Mouse (Mus musculus): Measurements from ENCODE around the gene Efcab11.

Gene Efcab11

DNA sequence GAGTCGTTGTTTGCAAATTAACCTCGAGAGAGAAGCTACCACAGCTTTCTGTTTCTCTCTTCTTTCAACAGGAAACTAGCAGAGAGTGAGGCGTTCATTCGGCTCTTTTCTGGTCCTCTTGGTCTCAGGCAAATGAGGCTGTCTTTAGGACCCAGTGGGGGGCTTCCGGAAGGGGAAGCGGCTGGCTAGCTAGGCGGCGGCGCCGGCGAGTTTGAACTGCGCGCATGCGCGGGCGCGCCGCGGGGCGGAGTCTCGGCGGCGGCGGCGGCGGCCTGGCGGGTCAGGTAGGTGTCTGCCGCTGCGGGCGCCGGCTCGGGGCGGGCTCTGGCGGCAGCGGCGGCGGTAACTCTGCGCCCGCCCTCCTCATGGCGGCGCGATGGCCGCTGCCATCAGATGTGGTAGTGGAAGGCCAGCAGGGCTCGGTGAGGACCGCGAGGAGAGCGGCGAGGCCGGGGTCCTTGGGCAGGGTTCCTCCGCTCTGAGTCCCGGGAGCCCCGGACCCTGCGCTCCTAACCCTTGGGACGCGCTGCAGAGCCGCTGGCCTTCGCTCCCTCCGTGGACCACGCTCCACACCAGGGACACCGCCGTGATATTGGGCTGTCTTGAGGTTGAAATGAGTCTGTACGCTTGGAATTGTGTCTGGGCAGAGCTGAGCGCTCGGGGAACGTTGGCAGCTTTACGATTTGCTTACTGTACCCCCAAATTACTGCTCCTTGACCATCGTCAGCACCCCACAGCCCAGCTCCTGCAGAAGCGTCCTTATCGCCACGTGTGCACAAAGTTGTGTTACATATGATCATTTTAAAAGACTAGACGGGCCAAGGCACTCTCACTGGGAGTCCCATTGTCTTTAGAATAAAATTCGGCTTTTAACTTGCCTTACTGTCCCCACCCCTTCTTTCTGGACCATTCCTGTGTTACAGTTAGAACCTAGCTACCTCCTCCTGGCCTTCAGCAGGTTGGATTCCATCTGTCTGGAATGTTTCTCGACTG is at the start of gene Efcab11, which contains the start of gene Tdp1:
TSS of gene Efcab11 (minus strand) at position 171 of the 993 bp plus-strand sequence.
TSS of gene Tdp1 (plus strand) at position 249 of the 993 bp plus-strand sequence.
- peak; percentile 94 for DNase-seq (ENCODE audit: low read depth, low spot score)

- no peak for DNase-seq (ENCODE audit: low read depth, low spot score)
These were observed 49.4 kb upstream of the Efcab11 start for GRCm38 (mm10) chr12:99933630-99934029.

DNA sequence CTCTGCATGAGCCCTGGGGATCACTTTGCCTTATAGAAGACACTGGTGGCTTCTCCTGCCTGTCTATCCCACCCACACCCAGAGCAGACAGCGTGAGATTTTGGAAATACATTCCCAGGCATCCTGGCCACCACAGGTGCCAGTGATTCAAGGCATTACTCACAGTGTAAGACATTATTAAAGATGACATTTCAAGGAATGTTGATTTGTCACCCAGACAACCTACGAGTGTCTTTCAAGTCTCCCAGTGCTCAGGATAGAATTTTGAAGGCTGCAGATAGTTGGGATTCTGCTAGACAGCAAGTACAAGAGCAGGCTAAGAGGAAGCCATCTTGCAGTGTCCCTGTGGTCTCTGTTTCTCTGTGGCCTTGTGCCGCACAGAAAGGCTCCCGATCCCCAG is 48.0 kb upstream of the Efcab11 start:
- DNase-seq (ENCODE audit: low read depth, low spot score) = no peak

GRCm38 (mm10) chr12:99929160-99929559 is 44.9 kb upstream of the Efcab11 start:
- no peak for DNase-seq (ENCODE audit: low read depth, low spot score)

GRCm38 (mm10) chr12:99928311-99928710 is 44.1 kb upstream of the Efcab11 start:
- DNase-seq (ENCODE audit: low read depth, low spot score) = no peak

- no peak for DNase-seq (ENCODE audit: low read depth, low spot score)
These were observed 39.5 kb upstream of the Efcab11 start for GRCm38 (mm10) chr12:99923703-99924102.

DNA sequence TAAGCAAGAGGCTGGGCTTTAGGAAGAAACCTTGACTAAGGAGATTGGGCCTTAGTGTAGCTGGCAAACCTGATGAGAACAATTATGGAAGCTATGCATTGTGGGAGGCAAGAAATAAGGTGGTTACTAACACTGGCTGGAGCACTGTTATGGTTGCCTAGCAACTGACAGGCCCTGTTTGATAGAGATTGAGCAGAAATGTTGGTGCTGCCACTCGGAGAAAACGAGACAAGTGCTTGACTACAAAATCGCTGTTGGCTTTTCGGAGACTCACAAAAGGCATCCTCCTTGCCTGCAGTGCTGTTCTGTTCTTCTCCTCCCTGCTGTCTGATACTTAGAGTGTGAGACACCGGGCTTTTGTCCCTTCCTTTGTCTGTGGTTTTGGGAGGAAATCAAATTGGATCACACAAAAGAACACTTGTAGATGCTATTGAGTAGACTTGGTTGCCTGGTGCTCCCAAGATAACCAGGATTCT is 38.9 kb upstream of the Efcab11 start:
- DNase-seq (ENCODE audit: low read depth, low spot score) = no peak

- no peak for DNase-seq (ENCODE audit: low read depth, low spot score)
These were observed 36.8 kb upstream of the Efcab11 start for GRCm38 (mm10) chr12:99921045-99921444.

DNA sequence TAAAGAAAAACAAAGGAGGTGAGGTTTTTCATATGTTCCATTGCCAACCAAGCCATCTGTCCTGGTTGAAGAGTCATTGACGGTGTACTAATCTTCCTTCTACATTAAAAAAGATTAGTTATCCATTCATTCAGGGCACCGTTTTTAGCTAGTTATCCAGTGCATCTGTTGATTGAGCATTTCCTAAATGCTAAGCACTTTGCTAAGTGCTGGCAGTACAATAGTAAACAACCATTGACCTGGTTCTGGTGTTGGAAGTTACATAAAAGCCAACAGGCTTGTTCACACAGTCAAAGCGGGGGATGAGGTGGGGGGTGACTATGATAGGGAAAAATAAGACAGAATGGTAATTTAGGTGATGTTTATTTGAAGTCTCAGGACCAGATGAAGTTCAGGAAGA is 35.4 kb upstream of the Efcab11 start:
- no peak for DNase-seq (ENCODE audit: low read depth, low spot score)

DNA sequence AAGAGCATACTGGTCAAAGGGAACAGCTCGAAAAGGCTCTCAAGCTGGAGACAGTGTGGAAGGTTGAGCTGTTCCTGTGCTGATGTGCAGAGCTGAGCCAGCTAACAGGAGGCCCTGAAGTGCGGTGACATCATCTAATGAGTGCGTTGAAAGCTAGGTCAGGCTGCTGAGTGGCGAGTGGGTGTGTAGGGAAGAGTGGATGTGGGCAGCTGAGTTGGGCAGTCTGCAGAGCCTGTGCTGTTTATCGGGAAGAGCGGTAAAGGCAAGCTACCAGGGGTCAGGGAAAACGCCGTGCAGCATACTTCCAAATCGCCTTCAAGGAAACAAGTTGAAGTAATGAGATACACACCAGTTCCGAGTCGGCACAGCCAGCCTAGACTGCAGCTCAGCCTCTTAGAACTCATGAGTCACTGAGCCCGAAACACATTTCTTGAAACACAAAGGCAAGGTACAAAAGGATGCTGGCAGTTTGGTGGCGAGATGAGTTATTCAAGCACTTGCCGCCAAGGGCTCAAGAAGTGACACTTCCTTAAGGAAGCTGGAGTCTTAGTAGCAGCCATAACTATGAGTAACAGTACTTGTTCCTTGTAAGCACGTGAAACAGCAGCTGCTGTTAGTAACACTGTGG is 33.7 kb upstream of the Efcab11 start:
- DNase-seq (ENCODE audit: low read depth, low spot score) = no peak

DNA sequence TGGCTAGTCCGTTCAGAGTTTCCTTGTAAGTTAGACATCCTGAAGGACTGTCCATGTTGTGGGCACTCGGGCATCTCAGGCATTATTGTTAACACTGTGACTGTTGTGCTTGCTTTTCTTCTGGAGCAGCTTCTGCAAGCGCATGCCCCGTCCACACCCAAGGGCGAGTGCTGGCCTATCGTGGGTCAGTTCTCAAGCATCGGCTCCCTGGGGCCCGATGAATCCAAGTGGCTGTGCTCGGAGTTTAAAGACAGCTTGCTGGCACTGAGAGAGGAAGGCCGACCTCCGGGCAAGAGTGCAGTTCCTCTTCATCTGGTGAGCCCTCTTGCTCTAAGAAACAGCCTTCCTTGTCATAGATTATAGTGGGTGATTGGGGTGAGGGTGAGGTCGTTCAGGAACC is 27.2 kb upstream of the Efcab11 start:
- DNase-seq (ENCODE audit: low read depth, low spot score) = no peak

DNA sequence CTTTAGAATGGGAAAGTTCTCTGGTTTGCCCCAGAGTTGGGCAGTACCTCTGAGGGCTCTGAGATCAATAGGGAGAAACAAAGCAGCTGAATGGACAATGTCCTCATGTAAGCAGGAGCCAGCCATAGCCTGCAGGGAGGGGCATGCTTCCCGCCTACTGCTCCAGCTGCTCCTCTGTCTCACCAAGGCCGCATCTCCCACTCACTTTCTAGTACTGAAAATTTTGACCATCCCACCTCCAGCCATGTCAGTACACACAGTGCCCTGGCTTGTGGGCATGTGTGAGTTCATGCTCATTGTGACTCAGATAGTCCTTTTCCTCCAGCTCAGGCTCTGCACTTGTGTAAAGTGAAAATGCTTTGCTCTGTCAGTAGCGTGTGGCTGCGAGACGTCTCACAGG is 20.3 kb upstream of the Efcab11 start:
- DNase-seq (ENCODE audit: low read depth, low spot score) = no peak

DNA sequence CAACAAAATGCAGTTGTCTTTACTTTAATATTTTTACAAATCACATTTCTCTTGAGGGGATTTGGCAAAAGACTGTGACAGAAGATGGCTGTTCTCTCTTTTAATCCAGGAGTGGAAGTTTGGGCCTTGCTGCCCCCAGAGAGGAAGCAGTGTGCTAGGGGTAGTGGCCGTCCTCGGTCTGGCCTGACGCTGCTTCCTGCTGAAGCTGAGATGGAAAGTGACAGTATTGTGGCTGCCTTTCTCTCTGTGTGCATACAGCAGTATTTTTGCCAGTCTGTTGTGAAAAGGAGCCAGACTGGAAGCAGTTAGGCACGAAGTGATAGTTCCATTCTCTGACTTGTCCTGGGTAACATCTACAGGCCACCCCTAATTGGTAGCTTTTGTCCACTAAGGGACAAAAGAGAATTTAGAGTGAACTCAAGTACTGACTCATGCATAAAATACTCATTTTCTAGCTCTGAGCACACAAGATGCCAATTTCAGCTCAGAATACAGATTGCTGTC is 18.7 kb upstream of the Efcab11 start:
- no peak for DNase-seq (ENCODE audit: low read depth, low spot score)

DNA sequence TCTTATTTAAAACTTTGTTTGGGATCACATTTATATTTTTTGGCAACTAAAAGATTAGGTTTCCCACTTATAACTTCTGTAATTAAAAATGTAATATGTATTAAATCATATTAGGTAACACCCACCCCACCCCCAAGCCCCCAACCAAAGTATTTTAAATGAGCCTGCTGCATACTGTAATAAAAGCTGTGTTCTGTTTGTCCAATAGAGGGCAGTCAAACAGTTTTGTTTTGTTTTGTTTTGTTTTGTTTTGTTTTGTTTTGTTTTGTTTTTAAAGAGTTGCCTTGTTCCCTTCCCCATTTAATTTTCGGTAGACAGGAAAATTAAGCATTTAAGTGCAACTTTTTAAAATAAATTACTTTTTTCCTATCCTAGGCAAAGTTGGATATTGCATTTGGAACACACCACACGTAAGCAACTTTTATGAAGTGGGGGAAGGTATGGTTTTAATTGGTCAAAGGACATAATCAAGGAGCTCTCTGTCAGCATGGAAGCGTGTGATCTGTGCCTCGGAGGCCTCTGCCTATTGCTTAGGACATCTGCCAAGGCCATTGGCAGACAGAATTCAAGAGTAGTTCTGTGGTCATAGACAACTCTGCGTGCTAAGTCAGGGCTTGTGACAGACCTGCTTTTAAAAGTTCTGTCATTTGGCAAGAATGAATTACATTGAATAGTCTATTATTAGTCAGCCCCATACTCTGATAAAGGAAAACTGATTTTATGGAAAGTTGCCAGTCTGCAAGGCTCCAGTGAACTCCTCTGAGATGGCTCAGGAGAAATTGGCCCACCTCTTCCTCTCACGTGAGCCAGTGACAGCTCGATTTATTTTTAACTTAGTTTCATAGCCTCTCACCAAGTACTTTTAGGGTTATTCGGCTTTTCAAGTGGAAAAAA is 18.0 kb upstream of the Efcab11 start:
- DNase-seq (ENCODE audit: low read depth, low spot score) = no peak

GRCm38 (mm10) chr12:99899991-99900390 is 15.8 kb upstream of the Efcab11 start:
- DNase-seq (ENCODE audit: low read depth, low spot score) = no peak

GRCm38 (mm10) chr12:99898248-99898870 is 14.1 kb upstream of the Efcab11 start:
- DNase-seq (ENCODE audit: low read depth, low spot score) = no peak

DNA sequence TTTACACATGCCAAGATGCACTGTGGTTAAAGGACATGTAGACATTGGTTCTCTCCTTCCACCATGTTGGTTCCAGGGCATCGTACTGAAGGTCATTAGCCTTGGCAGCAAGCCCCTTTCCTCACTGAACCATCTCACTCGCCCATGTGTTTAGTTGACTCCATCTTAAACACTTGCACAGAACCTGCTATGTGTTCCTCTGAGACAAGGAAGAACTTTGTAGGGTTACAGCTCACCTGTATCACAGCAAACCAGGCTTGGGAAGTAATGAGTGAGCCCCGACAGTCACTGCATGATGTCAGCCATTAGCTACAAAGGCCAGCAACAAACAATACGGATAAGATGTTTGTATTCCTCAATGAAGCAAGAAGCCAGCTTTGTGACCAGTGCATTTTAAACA is 13.6 kb upstream of the Efcab11 start:
- no peak for DNase-seq (ENCODE audit: low read depth, low spot score)

DNA sequence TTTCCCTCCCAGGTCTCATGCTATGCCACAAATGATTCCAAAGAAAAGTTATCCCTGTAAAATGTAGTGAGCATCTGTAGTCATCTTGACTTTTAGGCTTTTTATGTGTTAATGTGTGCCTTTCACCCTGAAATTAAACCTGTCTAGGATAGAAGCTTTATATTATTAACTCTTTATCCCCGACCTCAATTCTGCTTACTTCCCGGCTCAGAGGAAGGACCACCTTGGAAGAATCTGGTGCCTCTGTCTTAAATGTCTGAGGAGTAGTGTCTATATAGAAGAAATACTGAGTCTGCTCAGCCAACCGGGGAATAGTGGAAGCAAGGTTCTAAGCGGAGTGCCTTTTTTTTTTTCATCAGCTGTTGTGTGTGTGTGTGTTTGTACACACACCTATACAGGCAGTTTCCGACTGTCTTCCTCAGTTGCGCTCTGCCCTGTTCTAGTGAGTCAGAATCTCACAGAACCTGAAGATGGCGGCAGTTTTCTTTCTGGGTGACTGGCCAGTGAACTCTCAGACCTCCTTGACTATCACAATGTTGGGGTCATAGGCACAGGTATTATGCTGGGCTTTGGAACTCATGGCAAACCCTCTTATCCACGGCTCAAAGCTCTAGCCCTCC is 1.2 kb upstream of the Efcab11 start:
- DNase-seq (ENCODE audit: low read depth, low spot score) = no peak

DNA sequence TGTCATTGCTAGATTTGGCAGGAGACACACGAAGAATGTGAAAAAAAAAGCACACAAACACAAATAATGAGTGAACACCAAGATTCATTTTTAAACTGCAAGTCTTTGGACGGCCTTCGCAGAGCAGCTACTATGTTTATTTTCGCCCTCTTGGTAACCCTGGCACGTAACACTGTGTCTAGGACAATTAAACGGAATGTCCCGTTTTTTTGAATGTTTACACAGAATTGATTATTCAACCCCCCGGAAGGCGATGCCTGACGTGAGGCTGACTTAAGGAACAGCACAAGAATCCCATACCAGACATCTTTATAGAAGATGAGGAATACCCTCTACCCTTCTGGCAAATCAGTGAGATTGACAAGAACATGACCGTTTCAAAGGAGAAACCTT is 530 bp downstream of the Efcab11 start:
- no peak for DNase-seq (ENCODE audit: low read depth, low spot score)

DNA sequence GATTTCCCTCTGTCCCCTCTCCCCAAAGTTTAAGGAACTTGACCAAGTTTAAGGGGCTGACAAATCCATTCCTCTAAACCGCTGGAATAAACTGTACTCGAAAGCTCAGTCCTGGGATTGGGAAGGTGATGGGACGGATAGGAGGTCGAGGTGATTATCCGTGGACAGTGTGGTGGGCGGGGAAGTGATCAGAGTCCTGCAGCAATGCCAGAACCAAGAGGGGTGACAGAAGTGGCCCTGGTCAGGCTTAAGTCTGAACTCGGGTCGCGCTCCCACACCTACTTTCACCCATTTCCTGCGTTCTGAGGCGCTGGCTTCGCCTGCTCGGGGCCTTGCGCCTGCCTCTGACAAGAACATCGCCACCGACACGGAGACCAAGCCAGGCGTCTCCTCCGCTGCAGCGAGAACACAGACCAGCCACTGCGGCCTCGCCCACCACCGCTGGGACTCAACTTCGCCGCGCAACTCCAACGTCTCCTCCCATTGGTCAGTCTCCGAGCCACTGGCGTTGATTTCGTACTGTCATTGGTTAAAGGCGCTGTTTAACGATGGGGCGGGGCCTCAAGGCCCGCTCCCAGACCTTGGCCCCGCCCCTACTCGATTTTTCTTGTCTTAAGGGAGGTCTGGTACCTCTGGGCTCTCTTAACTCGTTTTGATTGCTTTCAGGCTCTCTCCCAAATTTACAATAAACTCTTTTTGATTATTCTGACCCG is 1.1 kb downstream of the Efcab11 start:
- peak; percentile 85 for DNase-seq (ENCODE audit: low read depth, low spot score)
